Comparison of ENCODE assay signal across 10 mouse cellular contexts in genomic region chr11:97523827-97524261, GRCm38 (mm10). TPM values are rescaled to one million over a fixed set of nuclear protein-coding genes. Genes with fewer than 3 reads are reported as not detected.
DNase-seq lines count a peak whose midpoint lies in the region; ATAC-seq and TF ChIP-seq lines count a peak whose summit lies in the region.
"Had no signal": no experiment of that assay in that cellular context is flagged by ENCODE, and none has a peak within 500 bp of the region (broad histone marks: within the 10 kb centered on the region; RNA-seq: fewer than 3 reads in every experiment).

No protein-coding gene starts in this region.

- H3K9ac ChIP-seq in forebrain, embryonic 14.5 days (ENCODE audit: low read length) = no peak overlapping the region
- H3K9ac ChIP-seq in neural tube, embryonic 13.5 days = 0 out of 2 replicates have a peak overlapping the region, but pooled peaks have one; percentile 41
- H3K9ac ChIP-seq: embryonic facial prominence, embryonic 15.5 days; liver, embryonic 15.5 days had no signal

- no peaks in the 10 kb centered on the region for H3K27me3 ChIP-seq in testis, adult 2 months (ENCODE audit: control insufficient read depth, insufficient read depth, low read length)
- H3K27me3 ChIP-seq in forebrain, embryonic 14.5 days (replicated peaks; ENCODE audit: control insufficient read depth, insufficient read depth, low read length) = no peaks in the 10 kb centered on the region
- peaks cover 19% of the 10 kb centered on the region for H3K27me3 ChIP-seq in limb, embryonic 10.5 days (ENCODE audit: low read depth, poor library complexity, severe bottlenecking)
- H3K27me3 ChIP-seq in neural tube, embryonic 13.5 days = no peaks in the 10 kb centered on the region
- H3K27me3 ChIP-seq: embryonic facial prominence, embryonic 15.5 days had no signal

- no peak for TF ChIP-seq CTCF in testis, adult 2 months (IDR thresholded peaks at IDR 0.05; ENCODE audit: control insufficient read depth, insufficient read depth, insufficient replicate concordance, low read depth, low read length)

- DNase-seq in testis, postnatal 14 days (ENCODE audit: low spot score) = no peak
- no peak for DNase-seq in forebrain, embryonic 14.5 days (ENCODE audit: low spot score)
- DNase-seq in limb, embryonic 10.5 days (ENCODE audit: low spot score) = peak; percentile 56
- DNase-seq in urinary bladder, postnatal 4 days (ENCODE audit: low spot score in 2 of 2) = no peak
- DNase-seq in spleen, postnatal 36 days (ENCODE audit: low spot score in 2 of 2) = no peak
- DNase-seq in urinary bladder, postnatal 10 days (ENCODE audit: low spot score) = no peak

- H3K9me3 ChIP-seq in forebrain, embryonic 14.5 days (replicated peaks; ENCODE audit: control insufficient read depth, low read length) = no peaks in the 10 kb centered on the region
- no peaks in the 10 kb centered on the region for H3K9me3 ChIP-seq in limb, embryonic 10.5 days (replicated peaks)
- no peaks in the 10 kb centered on the region for H3K9me3 ChIP-seq in neural tube, embryonic 13.5 days
- H3K9me3 ChIP-seq: embryonic facial prominence, embryonic 15.5 days; liver, embryonic 15.5 days had no signal

- no peak overlapping the region for H3K4me3 ChIP-seq in testis, adult 2 months (ENCODE audit: control insufficient read depth, low read depth, low read length)
- H3K4me3 ChIP-seq in forebrain, embryonic 14.5 days (ENCODE audit: low read depth, low read length) = no peak overlapping the region
- peak overlapping the region; percentile 28 for H3K4me3 ChIP-seq in limb, embryonic 10.5 days
- H3K4me3 ChIP-seq in neural tube, embryonic 13.5 days = no peak overlapping the region
- H3K4me3 ChIP-seq: embryonic facial prominence, embryonic 15.5 days; liver, embryonic 15.5 days had no signal

- no peak for TF ChIP-seq POLR2A in testis, adult 2 months (IDR thresholded peaks at IDR 0.05; ENCODE audit: control insufficient read depth, low read depth, low read length)

- H3K36me3 ChIP-seq in testis, adult 2 months (ENCODE audit: control insufficient read depth, insufficient read depth, low read length) = no peaks in the 10 kb centered on the region
- H3K36me3 ChIP-seq in forebrain, embryonic 14.5 days (ENCODE audit: control insufficient read depth, insufficient read depth, low read length) = peaks cover 89% of the 10 kb centered on the region
- H3K36me3 ChIP-seq in limb, embryonic 10.5 days = no peaks in the 10 kb centered on the region
- H3K36me3 ChIP-seq in neural tube, embryonic 13.5 days = peaks cover 87% of the 10 kb centered on the region
- H3K36me3 ChIP-seq: embryonic facial prominence, embryonic 15.5 days; liver, embryonic 15.5 days had no signal

- peak overlapping the region; percentile 28; the same call in 1 of the 2 replicates for H3K27ac ChIP-seq in testis, adult 2 months (ENCODE audit: control insufficient read depth, insufficient read depth, low read depth, low read length)
- peak overlapping the region; percentile 52; the same call in 1 of the 2 replicates for H3K27ac ChIP-seq in forebrain, embryonic 14.5 days (ENCODE audit: low read depth, low read length)
- H3K27ac ChIP-seq in limb, embryonic 10.5 days = peak overlapping the region; percentile 77
- H3K27ac ChIP-seq in neural tube, embryonic 13.5 days (replicated peaks) = peak overlapping the region; percentile 64
- H3K27ac ChIP-seq: embryonic facial prominence, embryonic 15.5 days; liver, embryonic 15.5 days had no signal

- H3K4me1 ChIP-seq in testis, adult 2 months (ENCODE audit: control insufficient read depth, insufficient read depth, low read length) = peaks cover 3% of the 10 kb centered on the region
- no peaks in the 10 kb centered on the region; the same call in 1 of the 2 replicates for H3K4me1 ChIP-seq in forebrain, embryonic 14.5 days (ENCODE audit: control insufficient read depth, insufficient read depth, low read length)
- peaks cover 45% of the 10 kb centered on the region for H3K4me1 ChIP-seq in limb, embryonic 10.5 days
- H3K4me1 ChIP-seq in neural tube, embryonic 13.5 days (replicated peaks) = peaks cover 16% of the 10 kb centered on the region
- H3K4me1 ChIP-seq: liver, embryonic 15.5 days had no signal

- no peak for ATAC-seq in forebrain, embryonic 14.5 days
- ATAC-seq in neural tube, embryonic 13.5 days (ENCODE audit: low read depth) = peak; percentile 21; the same call in 1 of the 2 replicates

- no peak overlapping the region for H3K4me2 ChIP-seq in forebrain, embryonic 14.5 days (ENCODE audit: low read length)
- H3K4me2 ChIP-seq in neural tube, embryonic 13.5 days = no peak overlapping the region
- H3K4me2 ChIP-seq: embryonic facial prominence, embryonic 15.5 days; liver, embryonic 15.5 days had no signal

- WGBS in forebrain, embryonic 14.5 days = 3% methylated on average over 1 of the region's 1 CpGs
- 19% methylated on average over 1 of the region's 1 CpGs for WGBS in limb, embryonic 10.5 days
- 3% methylated on average over 1 of the region's 1 CpGs for WGBS in neural tube, embryonic 13.5 days

RNA-seq across cellular contexts. Expression of gene 4933428G20Rik, which starts 23.7 kb away (rescaled TPM):
- 24.3 and 28.7 TPM in 2 replicates for polyA plus RNA-seq in testis, adult 2 months (2012; rRNA removed)
- 0.40 TPM in 1 of 2 replicates, not detected in the other for polyA plus RNA-seq in forebrain, embryonic 14.5 days (2014; fragmentation: Nextera tagmentation; extraction: Ambion mirVana)
- polyA plus RNA-seq in limb, embryonic 10.5 days (2016; fragmentation: Nextera tagmentation; extraction: Ambion mirVana) = 0.49 and 0.54 TPM in 2 replicates
- polyA plus RNA-seq in neural tube, embryonic 13.5 days (2015; fragmentation: Nextera tagmentation; extraction: Ambion mirVana) = 0.81 and 1.1 TPM in 2 replicates

RNA-seq across cellular contexts. Expression of gene Srcin1, which starts 52.1 kb away (rescaled TPM):
- polyA plus RNA-seq in testis, adult 2 months (2012; rRNA removed) = 35.5 and 47.1 TPM in 2 replicates
- polyA plus RNA-seq in forebrain, embryonic 14.5 days (2014; fragmentation: Nextera tagmentation; extraction: Ambion mirVana) = 5.6 and 6.4 TPM in 2 replicates
- 0.24 and 0.25 TPM in 2 replicates for polyA plus RNA-seq in limb, embryonic 10.5 days (2016; fragmentation: Nextera tagmentation; extraction: Ambion mirVana)
- polyA plus RNA-seq in neural tube, embryonic 13.5 days (2015; fragmentation: Nextera tagmentation; extraction: Ambion mirVana) = 5.7 and 7.0 TPM in 2 replicates
- polyA plus RNA-seq: liver, embryonic 15.5 days had no signal

Comparison
In these comparisons a context has a peak if more than half of its experiments do, and no peak if none do; other contexts are left out.
1. RNA of gene 4933428G20Rik, which starts 23.7 kb away (polyA plus RNA-seq): 24.3 to 28.7 TPM in testis, adult 2 months; 0.81 to 1.1 TPM in neural tube, embryonic 13.5 days, 0.49 to 0.54 TPM in limb, embryonic 10.5 days and 0.40 TPM in forebrain, embryonic 14.5 days; every median in the first group is over 10 times any median in the second.
2. Peak in every context shown above with its lines, with median percentiles within 50 percentile points of each other: H3K27ac ChIP-seq.